Mouse (Mus musculus) c-Kit-positive CD71-positive TER-119-negative erythroid progenitor cells, embryonic 14.5 days (primary cell): ENCODE results near the gene Car11.

Experiments
- DNase-seq: peaks from one replicate; pipeline ENCODE4 v3.0.0-alpha.2; 2013; ENCODE audit warnings: low read depth

Gene Car11

DNA sequence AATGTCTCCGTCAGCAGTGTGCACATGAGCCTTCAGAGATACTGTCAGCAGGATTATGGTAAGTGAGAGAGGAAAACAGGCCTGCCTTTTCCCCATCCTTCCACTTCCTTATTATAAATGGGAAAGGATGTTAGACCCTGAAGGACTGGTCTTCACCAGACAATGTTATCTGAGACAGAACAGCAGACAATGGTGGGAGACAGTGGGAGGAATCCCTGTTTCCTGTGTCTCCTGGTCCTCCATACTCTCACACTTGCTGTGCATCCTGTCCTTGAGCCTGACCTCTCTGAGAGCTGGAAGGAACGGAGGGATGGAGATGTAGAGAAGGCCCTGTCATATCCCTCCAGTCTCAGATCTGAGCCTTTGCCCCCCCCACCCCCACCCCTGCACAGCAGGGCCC lies 7.3 kb upstream of the Car11 start:
- no peak for DNase-seq

DNA sequence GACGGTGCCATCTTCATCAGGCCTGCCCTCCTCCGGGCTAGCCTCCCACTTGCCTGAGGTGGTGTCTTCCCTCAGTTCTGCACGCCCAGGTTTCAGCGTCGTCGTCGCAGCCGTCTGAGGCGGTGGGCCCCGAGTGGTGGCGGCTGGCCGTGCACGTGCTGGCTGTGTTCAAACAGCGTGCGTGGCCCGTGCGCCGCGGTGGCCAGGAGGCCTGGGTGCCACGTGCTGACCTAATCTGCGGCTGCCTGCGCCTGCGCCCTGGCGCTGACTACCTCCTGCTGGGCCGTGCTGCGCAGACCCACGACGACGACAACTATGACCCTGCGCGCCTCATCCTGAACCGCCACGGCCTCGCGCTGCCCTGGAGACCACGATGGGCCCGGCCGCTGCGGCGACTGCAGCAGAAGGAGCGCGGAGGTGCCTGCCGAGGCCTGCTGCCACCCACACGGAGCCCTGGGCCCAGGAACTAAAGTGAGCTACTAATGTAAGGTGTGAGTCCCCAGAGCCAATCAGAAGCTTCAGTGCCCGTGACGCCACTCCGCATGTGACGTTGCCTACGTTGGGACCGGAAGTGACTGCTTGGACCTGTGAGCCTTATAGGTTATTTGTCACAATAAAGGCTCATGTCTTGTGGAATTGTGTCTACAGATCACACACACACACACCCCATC lies 5.6 kb upstream of the Car11 start, which contains the start of gene Sec1:
Gene Sec1 (minus strand): TSS at position 482 of the 671 bp plus-strand sequence.
- no peak for DNase-seq

DNA sequence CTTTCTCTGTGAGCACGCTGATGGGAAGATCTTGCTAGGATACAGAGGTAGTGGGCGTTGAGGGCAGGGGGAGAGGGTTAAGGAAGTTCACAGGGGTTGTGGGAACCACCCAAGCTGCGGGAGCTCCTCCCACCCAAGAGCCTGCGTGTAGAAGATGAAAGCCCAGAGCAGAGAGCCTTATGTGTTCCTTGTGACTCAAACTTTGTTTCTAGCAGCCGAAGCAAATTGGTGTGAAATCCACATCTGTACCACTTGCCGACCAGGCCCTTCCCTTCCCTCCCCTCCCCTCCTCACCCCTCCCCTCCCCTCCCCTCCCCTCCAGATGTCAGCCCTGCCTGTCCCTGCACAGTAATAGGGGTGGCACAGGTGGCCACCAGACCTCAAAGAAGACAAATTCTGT lies 4.5 kb upstream of the Car11 start:
- no peak for DNase-seq

DNA sequence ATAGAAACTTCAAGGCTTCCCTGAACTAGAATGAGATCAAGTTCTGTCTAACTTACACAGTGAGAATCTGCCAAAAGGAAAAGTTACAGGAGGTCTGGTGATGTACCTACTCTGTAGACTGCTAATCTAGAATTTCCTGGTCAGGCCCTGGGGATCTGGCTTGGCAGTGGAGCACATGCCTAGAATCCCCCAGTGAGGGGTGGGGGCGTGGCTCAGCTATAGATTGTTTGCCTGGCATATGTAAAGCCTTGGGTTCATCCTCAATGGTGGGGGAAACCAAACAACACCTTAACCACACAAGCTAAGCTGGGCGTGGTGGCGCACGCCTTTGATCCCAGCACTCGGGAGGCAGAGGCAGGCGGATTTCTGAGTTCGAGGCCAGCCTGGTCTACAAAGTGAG lies 1.7 kb upstream of the Car11 start:
- no peak for DNase-seq

DNA sequence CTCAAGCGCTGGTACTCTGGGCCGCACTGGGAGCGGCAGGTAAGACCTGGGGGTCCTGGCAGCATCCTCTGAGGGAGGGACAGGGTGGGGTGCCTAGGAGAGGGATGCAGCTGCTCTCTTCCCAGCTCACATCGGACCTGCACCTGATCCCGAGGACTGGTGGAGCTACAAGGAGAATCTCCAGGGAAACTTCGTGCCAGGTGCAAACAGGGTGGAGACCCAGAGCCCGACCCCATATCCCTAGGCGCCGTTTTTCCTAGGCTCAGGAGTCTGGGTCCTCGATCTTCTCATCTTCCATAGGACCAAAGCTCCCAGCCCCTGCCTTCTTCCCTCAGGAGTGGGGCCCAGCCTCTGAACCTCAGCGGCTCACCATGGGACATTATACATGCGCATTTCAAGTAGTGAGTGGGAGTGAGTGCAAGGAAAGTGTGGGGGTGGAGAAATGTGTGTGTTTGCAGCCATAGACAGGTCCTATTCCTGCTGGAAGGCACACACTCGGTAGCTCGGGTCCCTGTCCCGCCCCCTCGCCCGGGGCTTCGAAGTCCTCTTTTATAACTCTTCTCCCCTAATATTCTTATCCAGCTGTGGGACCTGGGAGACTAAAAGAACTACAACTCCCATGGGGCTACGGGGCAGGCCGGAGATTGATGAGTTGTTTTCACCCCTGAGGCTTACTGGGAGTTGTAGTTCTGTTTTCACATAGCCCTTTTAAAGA lies 815 bp downstream of the Car11 start:
- DNase-seq = no peak

DNA sequence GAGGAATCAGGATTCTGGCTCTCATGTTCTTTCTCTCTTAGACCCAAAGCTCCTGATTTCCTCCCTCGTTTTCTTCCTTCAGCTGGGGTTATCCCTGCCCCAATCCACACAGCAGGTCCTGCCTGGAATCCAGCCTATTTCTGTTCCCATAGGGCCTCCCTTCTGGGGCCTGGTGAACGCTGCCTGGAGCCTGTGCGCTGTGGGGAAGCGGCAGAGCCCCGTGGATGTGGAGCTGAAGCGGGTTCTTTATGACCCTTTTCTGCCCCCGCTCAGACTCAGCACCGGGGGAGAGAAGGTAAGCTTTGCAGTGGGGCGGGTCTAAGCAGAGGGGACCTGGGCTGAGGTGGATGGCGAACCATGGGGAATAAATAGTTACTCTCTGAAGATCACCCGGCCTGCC lies 1.4 kb downstream of the Car11 start:
- no peak for DNase-seq

DNA sequence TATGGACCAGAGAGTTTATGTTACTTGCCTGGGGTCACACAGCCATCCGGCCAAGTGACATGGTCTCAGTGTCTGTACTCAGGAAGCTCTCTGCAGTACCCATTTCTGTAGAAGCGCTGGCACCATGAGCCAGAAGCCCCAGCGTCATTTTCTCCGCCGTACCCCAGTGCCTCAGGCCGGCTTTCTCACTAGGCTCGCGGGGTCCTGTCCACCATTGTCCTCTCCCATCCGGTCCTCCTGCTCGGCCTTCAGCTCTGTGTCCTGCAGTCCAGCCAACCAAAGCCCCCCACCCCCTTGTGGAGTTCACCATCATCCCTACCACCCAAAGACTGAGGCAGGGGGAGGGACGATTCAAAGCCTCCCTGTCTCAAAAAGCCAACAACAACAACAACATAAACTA lies 2.0 kb downstream of the Car11 start:
- no peak for DNase-seq

DNA sequence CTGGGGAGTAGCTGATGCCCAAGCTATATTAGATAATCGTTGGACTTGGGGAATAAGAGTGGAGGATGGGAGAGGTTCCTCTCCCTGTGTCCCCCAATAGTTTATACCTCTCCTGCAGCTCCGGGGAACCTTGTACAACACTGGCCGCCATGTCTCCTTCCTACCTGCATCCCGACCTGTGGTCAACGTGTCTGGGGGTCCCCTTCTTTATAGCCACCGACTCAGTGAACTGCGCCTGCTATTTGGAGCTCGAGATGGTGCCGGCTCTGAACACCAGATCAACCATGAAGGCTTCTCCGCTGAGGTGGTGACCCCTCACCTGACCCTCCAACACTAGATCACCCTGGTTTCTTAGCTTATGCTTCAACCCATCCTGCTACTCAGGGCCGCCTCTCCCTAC lies 2.7 kb downstream of the Car11 start:
- DNase-seq = no peak

DNA sequence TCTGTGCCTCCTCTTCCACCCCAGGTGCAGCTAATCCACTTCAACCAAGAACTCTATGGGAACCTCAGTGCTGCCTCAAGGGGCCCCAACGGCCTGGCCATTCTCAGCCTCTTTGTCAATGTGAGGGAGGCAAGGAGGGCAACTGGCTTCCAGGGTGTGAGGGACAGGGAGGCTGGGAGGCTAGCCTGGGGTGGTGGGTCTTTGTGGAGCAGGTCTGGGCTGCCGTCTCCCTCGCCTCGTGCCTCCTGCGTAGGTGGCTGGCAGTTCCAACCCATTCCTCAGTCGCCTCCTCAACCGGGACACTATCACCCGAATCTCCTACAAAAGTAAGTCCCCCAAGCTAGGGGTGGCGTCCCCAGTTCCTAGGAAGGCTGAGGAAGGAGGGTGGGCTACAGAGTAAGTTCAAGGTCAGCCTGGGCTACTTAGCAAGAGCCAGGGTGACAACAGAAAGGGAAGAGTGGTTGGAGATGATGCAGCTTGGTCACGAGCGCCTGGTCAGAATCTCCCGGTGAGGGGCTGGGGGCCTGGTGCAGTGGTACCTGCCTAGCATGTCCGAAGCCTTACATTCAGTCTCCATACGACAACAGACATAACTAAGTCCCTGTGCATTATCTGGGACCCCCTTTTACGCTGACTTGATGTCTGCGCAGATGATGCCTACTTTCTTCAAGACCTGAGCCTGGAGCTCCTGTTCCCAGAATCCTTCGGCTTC lies 3.3 kb downstream of the Car11 start:
- DNase-seq = no peak

DNA sequence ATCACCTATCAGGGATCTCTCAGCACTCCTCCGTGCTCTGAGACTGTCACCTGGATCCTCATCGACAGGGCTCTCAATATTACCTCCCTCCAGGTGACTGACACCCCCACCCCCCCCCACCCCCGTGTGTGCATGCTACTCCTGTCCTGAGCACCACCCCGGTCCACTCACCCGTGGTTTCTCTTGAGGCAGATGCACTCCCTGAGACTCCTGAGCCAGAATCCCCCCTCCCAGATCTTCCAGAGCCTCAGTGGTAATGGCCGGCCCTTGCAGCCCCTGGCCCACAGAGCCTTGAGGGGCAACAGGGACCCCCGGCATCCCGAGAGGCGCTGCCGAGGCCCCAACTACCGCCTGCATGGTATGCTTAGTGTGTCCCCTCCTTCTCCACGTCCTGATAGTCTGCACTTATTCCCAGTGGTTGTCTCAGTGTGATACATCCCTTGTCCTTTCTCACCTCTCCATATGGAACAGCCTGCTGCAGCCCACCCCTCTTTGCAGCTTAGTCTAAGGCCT lies 3.9 kb downstream of the Car11 start:
- no peak for DNase-seq

DNA sequence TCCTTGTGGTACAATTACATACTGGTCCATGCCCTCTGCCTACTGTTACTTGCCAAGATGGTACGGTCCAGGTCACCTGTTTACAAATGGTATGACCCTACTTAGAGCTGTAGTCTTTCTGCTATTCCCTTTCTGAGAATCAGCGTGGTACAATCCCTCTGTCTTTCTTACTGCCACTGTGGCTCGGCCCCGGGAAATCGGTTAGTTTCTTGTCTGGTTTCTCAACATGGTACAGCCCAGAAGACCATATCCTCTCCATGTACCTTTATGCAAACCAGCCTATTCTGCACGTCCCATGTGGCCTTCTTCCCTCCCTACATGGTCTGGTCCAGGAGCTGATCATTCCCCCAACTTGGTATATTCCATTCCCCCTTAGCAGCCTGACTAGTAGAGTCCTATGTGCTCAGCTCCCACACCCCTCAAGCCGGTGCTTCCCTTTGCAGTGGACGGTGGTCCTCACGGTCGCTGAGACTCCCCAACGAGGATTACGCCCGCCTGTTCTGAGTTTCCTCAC lies 4.5 kb downstream of the Car11 start:
- DNase-seq = peak; percentile 80

DNA sequence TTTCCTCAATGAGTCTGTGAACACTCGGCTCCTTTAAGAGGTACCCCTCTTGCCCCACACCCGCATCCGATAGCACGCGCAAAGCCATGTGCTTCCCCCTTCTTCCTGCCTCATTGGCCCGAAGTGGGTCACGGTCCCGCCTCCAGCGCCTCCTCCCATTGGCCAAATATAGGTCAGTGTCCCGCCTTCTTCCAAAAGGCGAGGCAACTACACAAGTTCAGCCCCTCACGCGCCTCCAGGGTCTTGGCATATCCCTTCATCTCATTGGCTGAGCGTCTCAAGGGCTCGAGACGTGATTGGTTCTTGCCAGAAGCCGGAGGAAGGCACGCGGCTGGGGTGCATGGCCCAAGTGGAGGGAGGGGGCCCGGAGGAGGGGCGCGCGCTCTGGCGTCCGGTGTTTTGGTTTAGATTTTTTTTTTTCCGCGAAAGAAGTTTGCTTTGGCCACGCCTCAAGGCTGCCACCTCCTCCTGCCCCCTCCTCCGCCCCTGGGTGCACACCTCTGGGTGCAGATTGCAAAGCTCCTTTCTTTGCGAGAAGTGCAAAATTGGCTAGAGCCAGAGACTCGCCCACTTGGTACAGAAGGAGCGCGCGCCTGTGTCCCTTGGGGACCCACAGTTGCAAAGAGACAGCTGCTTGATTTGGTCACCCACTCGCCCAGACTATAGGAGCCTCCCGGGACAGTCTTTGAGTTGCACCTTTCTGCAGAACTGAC lies 5.2 kb downstream of the Car11 start, which contains the start of gene Dbp:
Gene Dbp (plus strand): TSS at position 359 of the 713 bp plus-strand sequence.
- peak; percentile 96 for DNase-seq

DNA sequence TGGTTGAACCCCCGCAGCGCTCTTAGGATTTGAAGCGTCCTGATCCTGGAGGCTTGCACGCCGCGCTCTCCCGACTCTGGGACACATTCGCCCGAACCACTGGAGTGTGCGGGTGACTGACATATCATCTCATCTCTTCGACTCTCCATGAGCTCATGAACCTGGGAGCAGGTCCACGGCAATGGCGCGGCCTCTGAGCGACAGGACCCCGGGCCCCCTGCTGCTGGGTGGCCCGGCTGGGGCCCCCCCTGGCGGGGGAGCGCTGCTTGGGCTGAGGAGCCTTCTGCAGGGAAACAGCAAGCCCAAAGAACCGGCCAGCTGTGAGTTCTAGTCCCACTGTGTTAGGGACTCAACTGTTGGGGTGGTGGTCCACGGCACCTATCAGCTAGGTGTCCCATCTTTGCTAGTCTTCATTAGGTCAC lies 5.8 kb downstream of the Car11 start:
- no peak for DNase-seq

DNA sequence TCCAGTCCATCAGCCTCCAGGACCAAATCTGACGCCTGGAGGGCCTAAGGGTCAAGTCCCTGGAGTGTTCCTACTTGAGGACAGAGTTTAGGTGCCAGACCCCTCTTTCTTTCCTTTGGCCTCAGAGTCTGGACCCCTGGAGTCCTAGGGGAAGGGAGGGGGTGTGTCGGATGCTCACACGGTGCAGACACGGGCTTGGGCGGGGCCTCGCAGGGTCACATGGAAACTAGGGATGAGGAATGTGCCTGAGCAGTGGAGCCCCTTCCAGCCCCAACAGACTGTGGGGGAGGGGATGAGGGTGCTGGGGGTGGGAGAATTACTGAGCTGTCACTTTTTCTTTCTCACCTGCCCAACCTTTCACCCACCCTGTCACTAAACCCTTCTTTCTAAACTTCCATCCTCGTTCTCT lies 6.2 kb downstream of the Car11 start:
- no peak for DNase-seq

DNA sequence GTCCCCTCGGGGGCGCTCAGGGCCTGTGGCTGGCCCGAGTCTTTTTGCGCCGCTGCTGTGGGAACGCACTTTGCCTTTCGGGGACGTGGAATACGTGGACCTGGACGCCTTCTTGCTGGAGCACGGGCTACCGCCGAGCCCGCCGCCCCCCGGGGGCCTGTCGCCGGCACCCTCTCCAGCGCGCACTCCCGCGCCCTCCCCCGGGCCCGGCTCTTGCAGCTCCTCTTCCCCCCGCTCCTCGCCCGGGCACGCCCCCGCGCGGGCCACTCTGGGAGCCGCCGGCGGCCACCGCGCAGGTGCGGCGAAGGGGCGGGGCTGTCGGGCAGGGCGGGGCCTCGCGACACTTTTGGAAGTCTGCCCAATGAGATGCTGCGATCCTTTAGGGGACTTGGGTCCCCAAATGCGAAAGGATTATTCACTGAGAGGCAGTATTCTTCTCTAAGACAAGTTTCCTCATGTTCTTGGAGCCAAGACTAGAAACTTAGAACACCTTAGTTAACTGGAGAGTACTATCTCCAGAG lies 7.1 kb downstream of the Car11 start:
- DNase-seq = peak; percentile 74

DNA sequence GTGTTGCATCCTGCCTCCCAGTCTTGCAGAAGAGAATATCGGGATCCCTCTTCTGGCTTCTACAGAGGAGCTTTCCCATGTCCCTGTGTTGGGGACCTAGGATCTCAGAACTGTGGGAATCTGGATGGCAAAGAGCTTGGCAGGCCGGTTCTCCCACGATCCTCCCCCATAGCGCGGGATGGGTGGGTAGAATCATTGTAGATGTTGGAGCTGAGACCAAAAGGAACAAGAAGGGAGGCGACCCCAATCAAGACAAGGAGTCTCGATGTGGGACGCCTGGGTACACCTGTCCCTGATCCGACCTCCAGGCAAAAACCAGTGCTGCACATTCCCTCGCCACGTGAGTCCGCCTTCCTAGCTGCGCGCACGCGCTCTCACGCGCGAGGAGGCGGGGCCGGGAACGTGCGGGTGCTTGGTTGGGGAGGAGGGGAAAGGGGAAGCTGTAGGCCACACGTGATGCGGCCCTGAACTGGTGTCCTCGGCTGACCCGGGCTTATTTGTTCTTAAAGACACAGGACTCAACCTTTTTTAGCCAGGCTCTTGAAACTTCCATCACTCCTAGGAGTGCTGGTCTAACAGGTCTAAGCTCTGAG lies 7.8 kb downstream of the Car11 start:
- peak; percentile 79 for DNase-seq

DNA sequence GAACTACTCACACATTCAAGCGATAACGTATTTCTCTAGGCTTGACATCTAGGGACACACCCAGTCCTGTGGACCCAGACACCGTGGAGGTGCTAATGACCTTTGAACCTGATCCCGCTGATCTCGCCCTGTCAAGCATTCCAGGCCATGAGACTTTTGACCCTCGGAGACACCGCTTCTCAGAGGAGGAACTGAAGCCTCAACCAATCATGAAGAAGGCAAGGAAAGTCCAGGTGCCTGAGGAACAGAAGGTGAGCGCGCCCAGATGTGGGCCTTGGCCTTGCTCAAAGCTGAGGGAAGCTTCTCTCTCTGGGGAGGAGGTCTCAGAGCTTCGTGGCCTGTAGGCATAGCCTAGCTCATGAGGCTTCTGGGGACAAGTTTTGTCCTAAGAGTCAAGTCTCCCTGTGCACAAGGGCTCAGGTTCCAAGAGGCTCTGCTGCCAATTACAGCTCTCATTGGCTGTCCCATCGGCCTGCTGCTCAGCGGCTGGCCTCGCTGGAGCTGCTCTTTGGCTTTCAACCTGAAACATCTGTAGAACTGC lies 8.6 kb downstream of the Car11 start:
- no peak for DNase-seq

DNA sequence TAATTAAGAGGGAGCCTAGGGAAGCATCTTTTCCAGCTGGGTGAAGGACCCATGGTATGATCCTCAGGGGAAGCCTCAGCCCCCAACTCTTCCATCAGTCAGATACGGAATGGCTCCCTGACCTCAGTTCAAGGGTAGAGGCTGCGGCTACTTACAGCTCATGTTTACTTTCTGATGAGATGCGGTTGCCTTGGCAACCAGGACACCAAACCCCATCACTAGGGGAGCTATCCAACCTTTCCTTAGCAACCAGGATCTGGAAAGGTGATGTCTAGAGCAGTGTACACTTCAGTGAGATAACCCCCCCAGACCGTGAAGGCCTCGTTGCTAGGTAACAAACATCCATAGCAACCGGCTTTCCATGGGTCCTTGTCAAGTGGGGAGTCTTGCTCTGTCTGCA lies 9.4 kb downstream of the Car11 start:
- DNase-seq = no peak

DNA sequence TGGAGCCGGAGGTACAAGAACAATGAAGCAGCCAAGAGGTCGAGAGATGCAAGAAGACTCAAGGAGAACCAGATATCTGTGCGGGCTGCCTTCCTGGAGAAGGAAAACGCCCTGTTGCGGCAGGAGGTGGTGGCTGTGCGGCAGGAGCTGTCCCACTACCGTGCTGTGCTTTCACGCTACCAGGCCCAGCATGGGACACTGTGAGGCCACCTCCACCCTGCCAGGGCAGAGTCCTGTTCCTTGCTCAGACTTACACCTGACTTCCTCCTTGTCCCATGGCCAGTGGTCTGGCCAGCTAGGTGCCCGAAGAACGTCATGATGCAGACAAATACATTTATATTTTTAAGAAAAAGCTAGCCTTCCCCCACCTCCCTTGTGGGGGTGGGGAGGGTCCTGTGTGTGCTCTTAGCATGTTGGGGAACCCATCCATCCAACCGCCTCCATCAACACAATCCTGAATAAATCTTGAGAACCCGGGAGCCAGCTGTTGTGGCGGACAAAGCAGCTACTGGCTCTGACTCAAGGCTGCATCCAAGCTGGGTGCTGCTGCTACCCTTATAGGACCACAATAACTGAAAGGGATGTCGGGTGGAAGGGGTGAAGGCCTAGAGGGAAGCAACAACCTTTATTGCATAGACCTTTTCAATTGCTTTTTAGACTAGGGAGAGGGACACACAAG lies 10.2 kb downstream of the Car11 start:
- DNase-seq = no peak

DNA sequence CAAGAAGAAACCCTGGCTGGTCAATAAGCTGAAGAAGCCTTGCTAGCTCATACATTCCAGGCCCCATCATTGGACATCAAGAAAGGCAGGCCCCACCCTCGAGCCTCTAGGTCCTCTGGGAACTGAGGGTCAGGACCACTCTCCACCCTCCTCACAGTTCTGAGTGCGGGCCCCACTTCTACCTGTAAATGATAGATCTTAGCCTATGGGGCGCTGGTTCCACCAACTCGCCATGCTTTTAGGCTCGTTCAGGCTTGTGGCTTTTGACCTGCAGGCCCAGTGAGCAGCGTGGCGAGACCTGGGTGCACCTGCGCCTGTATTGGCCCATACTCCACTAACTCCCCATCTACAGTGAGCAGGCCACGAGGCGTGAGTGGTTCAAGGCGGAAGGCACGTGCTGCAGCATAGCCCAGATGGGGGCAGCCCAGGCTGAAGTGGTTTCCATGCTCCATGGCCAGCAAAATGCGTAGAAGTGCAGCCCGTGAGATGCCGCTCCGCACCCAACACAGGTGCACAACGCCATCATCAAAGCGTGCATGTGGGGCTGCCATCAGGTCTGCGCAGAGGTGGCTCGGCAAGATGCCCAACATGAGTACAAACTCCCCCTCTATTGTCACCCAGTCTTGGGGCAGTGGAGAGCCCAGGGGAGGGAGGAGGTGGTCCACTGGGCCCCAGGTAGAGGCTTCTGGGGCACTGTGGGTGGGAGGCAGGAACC lies 11.0 kb downstream of the Car11 start:
- no peak for DNase-seq
